Mouse (Mus musculus) heart, embryonic 15.5 days (tissue): ENCODE results near the gene Enox1. TPM values are rescaled to one million over a fixed set of nuclear protein-coding genes. Genes with fewer than 3 reads are reported as not detected.
A peak's percentile ranks its signal among the peaks of the same experiment; 100 is the strongest.

Experiments
- ATAC-seq: fragments of 200-750 bp; cut with Nextera tagmentation; replicated peaks from 2 replicates; pipeline ENCODE4 v1.8.0; 2017; ENCODE audit warnings: low read depth, moderate TSS enrichment; ENCODE audit not compliant: insufficient number of reproducible peaks, insufficient read depth, low FRiP score
- H3K27ac ChIP-seq: fragments of 300-500 bp; sonication (generic); 2 replicates; pipeline ENCODE4 v1.5.1; 2015; ENCODE audit warnings: mild to moderate bottlenecking, inconsistent platforms
- H3K27me3 ChIP-seq: fragments of 300-500 bp; sonication (generic); 2 replicates; pipeline ENCODE4 v1.6.1; 2015; ENCODE audit warnings: inconsistent platforms
- H3K36me3 ChIP-seq: fragments of 300-500 bp; sonication (generic); 2 replicates; pipeline ENCODE4 v1.6.1; 2015; ENCODE audit warnings: mild to moderate bottlenecking, inconsistent platforms
- H3K4me1 ChIP-seq: fragments of 300-500 bp; sonication (generic); replicated peaks from 2 replicates; pipeline ENCODE4 v1.6.1; 2015; ENCODE audit warnings: inconsistent platforms
- H3K4me2 ChIP-seq: fragments of 300-500 bp; sonication (generic); 2 replicates; pipeline ENCODE4 v1.6.1; 2015; ENCODE audit warnings: inconsistent platforms, mild to moderate bottlenecking, moderate library complexity
- H3K4me3 ChIP-seq: fragments of 300-500 bp; sonication (generic); 2 replicates; pipeline ENCODE4 v1.5.1; 2015; ENCODE audit warnings: mild to moderate bottlenecking, inconsistent platforms
- H3K9ac ChIP-seq: fragments of 300-500 bp; sonication (generic); 2 replicates; pipeline ENCODE4 v1.6.1; 2015; ENCODE audit warnings: mild to moderate bottlenecking, inconsistent platforms
- H3K9me3 ChIP-seq: fragments of 300-500 bp; sonication (generic); replicated peaks from 2 replicates; pipeline ENCODE4 v1.6.1; 2016; ENCODE audit warnings: inconsistent platforms
- WGBS: fragments of 180-500 bp; shearing (Covaris S2); methylation state at CpG from one replicate; pipeline ENCODE4 v1.1.7; 2015; ENCODE audit warnings: mixed read lengths; 5-methylcytosine and 5-hydroxymethylcytosine counted together
- polyA plus RNA-seq: library from polyadenylated mRNA; unstranded; fragments of >200 nt; fragmentation: Nextera tagmentation; extraction: Ambion mirVana; gene quantifications from 2 replicates; pipeline ENCODE4 v1.2.1, GENCODE M21; 2015

The Enox1 gene
- polyA plus RNA-seq, 1 experiment from 2014 or later = 1.7 TPM

DNA sequence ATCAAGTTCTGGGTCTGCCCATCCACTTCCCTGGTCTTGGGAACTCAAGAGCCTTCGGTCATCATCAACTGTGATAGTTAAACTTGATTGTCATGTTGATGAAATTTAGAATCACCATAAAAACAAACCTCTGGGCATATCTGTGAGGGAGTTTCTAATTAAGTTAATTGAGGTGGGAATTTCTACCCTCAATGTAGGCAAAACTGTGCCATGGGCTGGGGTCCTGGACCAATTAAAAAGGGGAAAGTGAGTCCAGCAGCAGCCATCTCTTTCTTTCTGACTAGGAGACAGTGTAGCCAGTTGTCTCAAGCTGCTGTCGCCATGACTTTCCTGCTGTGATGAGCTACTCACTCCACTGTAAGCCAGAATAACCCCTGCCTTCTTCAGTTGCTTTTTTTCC lies 335.2 kb downstream of the Enox1 start:
- Histone ChIP-seq H3K4me2 (no peak overlapping the region), H3K9me3 (no peaks in the 10 kb centered on the region), H3K9ac (no peak overlapping the region), H3K4me3 (no peak overlapping the region), H3K27me3 (no peaks in the 10 kb centered on the region), H3K4me1 (no peaks in the 10 kb centered on the region), H3K27ac (no peak overlapping the region), H3K36me3 (no peaks in the 10 kb centered on the region)
- ATAC-seq = no peak
- 79% methylated on average over 2 of the region's 2 CpGs for WGBS

DNA sequence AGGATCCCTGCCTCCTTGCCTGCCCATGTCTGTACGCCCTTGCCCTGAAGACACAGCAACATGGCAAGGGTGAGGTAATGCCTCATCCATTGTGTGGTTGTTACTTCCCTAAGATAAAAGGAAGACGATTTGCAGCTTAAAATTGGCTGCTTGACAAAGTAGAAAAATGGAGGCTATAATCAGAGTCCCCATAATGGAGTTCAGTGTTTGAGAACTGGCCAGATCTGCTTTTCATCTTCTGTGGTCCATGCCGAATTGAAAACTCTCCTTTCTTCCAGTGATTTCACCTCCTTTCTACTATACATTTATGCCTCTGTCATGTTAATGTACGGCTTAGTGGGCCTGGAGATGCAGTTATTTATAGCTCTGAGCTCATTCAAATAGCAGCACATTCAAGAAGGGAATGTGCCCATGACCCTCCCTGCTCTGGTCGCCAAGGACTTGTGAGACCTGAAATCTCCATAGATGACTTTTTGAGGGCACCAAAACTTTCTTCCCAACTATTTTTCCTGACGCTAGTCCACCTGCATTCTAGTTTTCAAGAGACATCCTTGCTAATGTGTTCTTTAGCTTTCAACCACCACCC lies 343.5 kb downstream of the Enox1 start:
- Histone ChIP-seq H3K4me1 (peaks cover 6% of the 10 kb centered on the region; the same call in 1 of the 2 replicates), H3K9ac (no peak overlapping the region), H3K4me3 (no peak overlapping the region), H3K27ac (peak overlapping the region; percentile 19; the same call in 1 of the 2 replicates), H3K36me3 (no peaks in the 10 kb centered on the region), H3K4me2 (peak overlapping the region; percentile 8; the same call in 1 of the 2 replicates), H3K27me3 (no peaks in the 10 kb centered on the region), H3K9me3 (no peaks in the 10 kb centered on the region)
- no peak; the same call in 1 of the 2 replicates for ATAC-seq
- 30% methylated on average over 6 of the region's 6 CpGs for WGBS

DNA sequence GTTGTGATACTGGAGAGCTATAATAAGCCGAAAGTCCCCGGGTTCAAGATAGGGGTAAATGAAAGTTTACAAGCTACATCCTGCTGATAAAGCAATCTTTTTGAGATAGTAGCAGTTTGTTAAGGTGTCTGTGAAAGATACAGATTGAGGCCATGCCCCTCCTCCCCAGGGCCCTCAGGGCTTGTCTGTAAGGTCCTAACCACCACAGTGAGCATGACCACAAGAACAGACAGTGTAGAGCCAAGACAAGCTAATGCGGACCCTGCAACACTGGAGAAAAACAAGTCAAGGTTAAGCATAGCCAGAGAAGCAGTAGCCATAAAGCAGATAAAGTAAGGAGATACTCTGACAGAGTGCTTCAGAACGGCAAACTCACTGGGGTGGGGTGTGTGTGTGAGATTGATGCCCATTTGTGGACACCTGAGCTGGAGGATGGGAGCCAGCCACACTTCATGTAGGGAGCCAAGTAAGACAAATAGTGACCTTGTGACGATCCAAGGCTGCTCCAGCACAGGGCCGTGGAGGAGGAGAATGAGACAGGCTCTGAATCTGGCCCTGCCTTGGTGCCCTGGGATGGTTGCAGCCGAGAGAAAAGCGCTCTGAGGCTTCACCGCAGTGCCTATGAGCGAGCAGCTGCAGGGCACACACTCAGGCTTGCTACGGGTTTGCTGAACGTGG lies 348.0 kb downstream of the Enox1 start:
- no peaks in the 10 kb centered on the region for H3K9me3 ChIP-seq
- H3K27me3 ChIP-seq = no peaks in the 10 kb centered on the region
- H3K4me2 ChIP-seq = no peak overlapping the region
- ATAC-seq = no peak
- no peak overlapping the region for H3K9ac ChIP-seq
- no peak overlapping the region for H3K4me3 ChIP-seq
- H3K27ac ChIP-seq = no peak overlapping the region
- WGBS = 53% methylated on average over 12 of the region's 12 CpGs
- no peaks in the 10 kb centered on the region for H3K36me3 ChIP-seq
- peaks cover 10% of the 10 kb centered on the region; the same call in 1 of the 2 replicates for H3K4me1 ChIP-seq

DNA sequence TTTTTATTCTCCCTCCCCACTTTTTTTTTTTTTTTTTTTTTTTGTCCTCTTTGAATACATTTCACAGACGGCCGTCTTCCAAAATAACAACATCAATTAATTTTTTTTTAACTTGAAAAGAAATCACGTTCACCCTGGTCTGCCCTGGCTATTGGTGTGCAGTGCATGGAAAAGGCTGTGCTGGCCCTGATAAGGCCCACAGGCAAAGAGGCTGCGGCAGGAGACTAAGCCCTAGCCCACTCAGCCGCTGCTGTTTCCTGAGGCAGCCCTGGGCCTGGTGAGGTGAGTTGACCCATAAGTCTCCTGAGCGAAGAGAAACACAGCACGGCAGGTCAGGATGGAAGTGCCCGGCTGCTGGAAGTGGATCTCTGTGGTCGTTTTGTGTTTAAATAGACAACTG lies 349.8 kb downstream of the Enox1 start:
- Histone ChIP-seq H3K27me3 (no peaks in the 10 kb centered on the region), H3K9ac (no peak overlapping the region), H3K27ac (no peak overlapping the region), H3K9me3 (no peaks in the 10 kb centered on the region), H3K36me3 (no peaks in the 10 kb centered on the region), H3K4me1 (peaks cover 7% of the 10 kb centered on the region; the same call in 1 of the 2 replicates), H3K4me3 (no peak overlapping the region), H3K4me2 (no peak overlapping the region)
- no peak for ATAC-seq
- WGBS = 59% methylated on average over 9 of the region's 9 CpGs

DNA sequence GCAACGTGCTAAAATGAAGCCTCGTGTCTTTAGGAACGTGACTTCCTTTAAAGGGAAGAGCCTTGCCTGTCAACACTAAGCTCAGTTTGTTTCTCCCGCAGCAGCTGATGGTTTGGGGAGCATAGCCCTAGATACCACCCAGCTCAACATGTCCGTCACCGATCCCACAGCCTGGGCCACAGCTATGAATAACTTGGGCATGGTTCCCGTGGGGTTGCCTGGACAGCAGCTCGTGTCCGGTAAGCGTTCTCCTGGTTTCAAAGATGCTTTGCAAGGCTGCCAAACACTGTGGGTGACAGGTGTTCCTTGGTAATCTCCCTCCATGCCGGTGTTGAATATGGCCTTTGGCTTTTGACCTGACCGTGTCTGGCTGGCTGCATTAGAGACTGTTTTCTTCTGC lies 351.5 kb downstream of the Enox1 start:
- no peaks in the 10 kb centered on the region for H3K27me3 ChIP-seq
- 48% methylated on average over 12 of the region's 12 CpGs for WGBS
- no peak overlapping the region for H3K4me2 ChIP-seq
- H3K4me1 ChIP-seq = peaks cover 7% of the 10 kb centered on the region; the same call in 1 of the 2 replicates
- ATAC-seq = no peak
- H3K9ac ChIP-seq = no peak overlapping the region
- no peak overlapping the region for H3K27ac ChIP-seq
- H3K36me3 ChIP-seq = no peaks in the 10 kb centered on the region
- no peak overlapping the region for H3K4me3 ChIP-seq
- no peaks in the 10 kb centered on the region for H3K9me3 ChIP-seq

DNA sequence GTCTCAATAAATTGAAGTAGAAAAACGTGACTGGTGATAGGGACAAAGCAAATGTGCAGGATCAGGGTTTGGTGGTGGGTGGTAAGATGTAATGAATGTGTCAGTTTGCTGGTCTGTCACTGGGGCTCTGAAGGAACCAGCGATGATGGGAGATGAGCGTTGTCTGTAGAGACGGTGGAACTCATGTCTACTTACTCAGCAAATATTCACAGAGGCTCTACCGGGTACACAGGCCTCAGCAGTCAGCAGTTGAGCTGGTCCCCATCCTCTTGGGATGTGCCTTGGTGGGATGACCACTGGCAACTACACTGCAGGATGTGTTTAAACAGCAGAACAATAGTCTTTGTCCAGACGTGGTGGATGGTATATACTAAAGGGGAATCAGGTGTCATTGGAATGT lies 352.5 kb downstream of the Enox1 start:
- no peak overlapping the region for H3K4me2 ChIP-seq
- no peak overlapping the region for H3K9ac ChIP-seq
- H3K4me3 ChIP-seq = no peak overlapping the region
- no peaks in the 10 kb centered on the region for H3K9me3 ChIP-seq
- H3K27me3 ChIP-seq = no peaks in the 10 kb centered on the region
- WGBS = 84% methylated on average over 6 of the region's 6 CpGs
- no peak for ATAC-seq
- H3K36me3 ChIP-seq = no peaks in the 10 kb centered on the region
- no peak overlapping the region for H3K27ac ChIP-seq
- H3K4me1 ChIP-seq = peaks cover 7% of the 10 kb centered on the region; the same call in 1 of the 2 replicates

DNA sequence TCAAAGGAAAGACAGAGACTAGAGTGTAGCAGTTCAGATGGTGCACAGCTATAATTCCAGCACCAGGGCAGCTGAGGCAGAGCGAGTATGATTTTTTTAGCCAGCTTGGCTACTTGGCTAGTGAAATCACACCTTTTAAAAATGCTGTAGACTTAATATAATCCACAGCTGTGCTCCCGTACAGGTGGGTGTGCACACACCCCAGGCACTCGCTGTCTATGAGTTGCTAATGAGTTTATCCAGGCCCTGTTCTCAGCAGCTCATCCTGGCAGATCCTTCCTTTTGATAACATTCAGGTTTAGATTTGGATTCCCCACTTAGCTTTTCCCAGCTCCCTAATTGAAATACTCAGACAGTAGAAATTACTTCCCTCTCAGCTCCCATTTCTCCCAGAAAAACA lies 353.4 kb downstream of the Enox1 start:
- no peak overlapping the region for H3K27ac ChIP-seq
- H3K4me2 ChIP-seq = no peak overlapping the region
- no peak overlapping the region for H3K9ac ChIP-seq
- no peak for ATAC-seq
- H3K4me3 ChIP-seq = no peak overlapping the region
- H3K9me3 ChIP-seq = no peaks in the 10 kb centered on the region
- 0 out of 2 replicates have a peak, but pooled peaks cover 3% of the 10 kb centered on the region for H3K4me1 ChIP-seq
- no peaks in the 10 kb centered on the region for H3K27me3 ChIP-seq
- 58% methylated on average over 3 of the region's 3 CpGs for WGBS
- no peaks in the 10 kb centered on the region for H3K36me3 ChIP-seq

DNA sequence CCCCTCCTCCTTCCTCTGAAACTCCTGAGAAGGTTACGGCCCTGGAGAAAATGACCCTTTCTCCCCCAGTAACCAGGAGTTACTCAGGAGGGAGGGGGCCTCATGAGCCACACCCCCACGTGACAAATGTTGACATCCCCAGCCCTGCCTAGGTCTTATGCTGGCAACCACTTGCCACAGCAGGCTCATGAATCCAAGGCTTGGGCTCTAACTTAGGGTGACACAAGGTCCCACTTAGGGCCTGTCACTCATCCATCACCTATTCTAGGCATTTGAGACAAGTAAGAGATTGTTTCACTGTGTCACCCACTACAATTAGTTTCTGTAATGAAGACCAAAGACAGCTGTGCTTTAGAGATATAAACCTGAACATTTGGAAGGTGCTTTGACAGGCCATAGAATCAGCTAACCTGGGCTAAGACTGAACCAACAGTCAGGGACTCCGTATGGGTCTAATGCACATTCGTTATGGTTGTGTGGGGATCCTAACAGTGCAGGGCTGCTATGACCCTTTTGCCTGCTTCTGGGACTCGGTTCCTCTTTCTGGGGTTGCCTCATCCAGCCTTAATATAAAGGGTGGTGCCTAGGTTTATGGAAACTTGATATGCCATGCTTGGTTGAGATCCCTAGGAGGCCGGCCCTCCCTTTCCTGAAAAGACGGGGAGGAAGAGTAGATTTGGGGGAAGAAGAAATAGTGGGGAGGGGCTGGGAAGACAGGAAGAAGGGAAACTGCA lies 354.7 kb downstream of the Enox1 start:
- WGBS = 76% methylated on average over 7 of the region's 7 CpGs
- no peak overlapping the region for H3K4me3 ChIP-seq
- no peak for ATAC-seq
- H3K4me1 ChIP-seq = 0 out of 2 replicates have a peak, but pooled peaks cover 3% of the 10 kb centered on the region
- no peak overlapping the region for H3K27ac ChIP-seq
- no peaks in the 10 kb centered on the region for H3K27me3 ChIP-seq
- no peak overlapping the region for H3K4me2 ChIP-seq
- no peak overlapping the region for H3K9ac ChIP-seq
- no peaks in the 10 kb centered on the region for H3K36me3 ChIP-seq
- no peaks in the 10 kb centered on the region for H3K9me3 ChIP-seq

DNA sequence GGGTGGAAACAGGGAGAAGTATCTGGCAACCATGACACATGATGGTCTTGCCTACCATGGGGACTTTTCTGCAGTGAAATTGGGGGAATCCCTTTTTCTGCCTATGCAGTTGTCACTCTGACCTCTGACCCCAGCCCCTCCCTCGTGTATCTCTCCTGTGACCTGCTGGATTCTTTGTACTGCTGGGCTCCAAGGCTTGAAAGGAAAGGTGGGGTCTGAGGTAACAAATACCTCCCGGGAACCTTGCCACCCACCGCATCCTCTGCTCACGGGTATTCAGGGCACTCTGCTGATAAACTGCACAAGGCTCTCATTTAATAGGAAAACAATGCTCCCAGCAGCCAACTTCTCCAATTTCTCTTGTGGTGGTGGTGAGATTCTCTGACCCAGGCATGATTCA lies 361.5 kb downstream of the Enox1 start:
- H3K9ac ChIP-seq = no peak overlapping the region
- H3K27me3 ChIP-seq = no peaks in the 10 kb centered on the region
- H3K9me3 ChIP-seq = no peaks in the 10 kb centered on the region
- H3K4me1 ChIP-seq = 0 out of 2 replicates have a peak, but pooled peaks cover 2% of the 10 kb centered on the region
- no peak for ATAC-seq
- 69% methylated on average over 4 of the region's 4 CpGs for WGBS
- no peaks in the 10 kb centered on the region for H3K36me3 ChIP-seq
- H3K4me3 ChIP-seq = no peak overlapping the region
- H3K27ac ChIP-seq = no peak overlapping the region
- no peak overlapping the region for H3K4me2 ChIP-seq

DNA sequence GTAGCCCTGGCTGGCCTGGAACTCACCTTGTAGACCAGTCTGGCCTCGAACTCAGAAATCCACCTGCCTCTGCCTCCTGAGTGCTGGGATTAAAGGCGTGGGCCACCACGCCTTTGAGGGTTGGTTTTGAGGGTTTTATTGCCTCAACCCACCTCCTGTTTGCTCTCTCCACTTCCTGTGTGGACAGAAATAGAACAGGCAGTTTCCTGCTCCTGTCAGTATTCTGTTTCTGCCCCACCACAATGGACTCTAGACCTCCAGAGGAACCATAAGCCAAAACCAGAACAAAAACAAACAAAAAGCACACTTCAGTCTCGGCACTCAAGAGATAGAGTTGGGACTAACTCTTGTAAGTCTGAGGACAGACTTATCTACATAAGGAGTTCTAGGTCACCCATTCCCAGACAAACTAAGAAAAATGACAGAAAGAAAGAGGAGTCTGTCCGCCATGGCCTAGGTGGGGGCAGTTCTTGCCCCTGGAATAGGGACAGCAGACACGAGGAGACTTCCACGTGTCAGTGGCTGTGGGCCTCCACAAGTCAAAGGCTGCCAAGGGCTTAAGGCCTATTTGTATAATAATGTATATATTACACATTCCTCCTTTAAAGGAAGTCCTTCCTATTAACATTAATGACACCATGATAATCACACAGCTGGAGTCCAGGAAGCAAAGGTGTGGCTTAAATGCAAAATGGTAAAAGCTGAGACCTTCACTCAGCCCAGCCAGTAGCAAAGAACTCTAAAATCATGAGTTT lies 362.6 kb downstream of the Enox1 start:
- Histone ChIP-seq H3K4me3 (no peak overlapping the region), H3K4me1 (0 out of 2 replicates have a peak, but pooled peaks cover 2% of the 10 kb centered on the region), H3K9me3 (no peaks in the 10 kb centered on the region), H3K27ac (no peak overlapping the region), H3K27me3 (no peaks in the 10 kb centered on the region), H3K4me2 (no peak overlapping the region), H3K36me3 (no peaks in the 10 kb centered on the region), H3K9ac (no peak overlapping the region)
- 59% methylated on average over 7 of the region's 7 CpGs for WGBS
- ATAC-seq = no peak

DNA sequence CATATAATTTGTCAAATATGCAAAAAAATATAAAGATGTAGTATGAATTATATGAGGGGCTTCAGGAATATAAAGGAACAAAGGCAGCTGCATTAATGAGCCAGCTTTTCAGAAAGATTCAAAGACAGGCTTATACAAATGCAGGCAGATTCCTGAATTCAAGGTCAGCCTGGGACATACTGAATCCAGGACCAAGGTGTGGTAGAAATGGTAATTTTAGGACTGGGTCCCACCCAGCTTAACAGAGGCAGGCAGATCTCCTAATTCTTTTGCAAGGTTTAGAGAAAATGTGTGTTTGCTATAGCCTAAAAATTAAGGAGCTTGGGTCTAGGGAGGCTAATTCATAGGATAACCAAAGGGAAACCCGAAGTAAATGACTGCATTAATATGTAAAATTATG lies 363.1 kb downstream of the Enox1 start:
- Histone ChIP-seq H3K9me3 (no peaks in the 10 kb centered on the region), H3K9ac (no peak overlapping the region), H3K4me2 (no peak overlapping the region), H3K27me3 (no peaks in the 10 kb centered on the region), H3K27ac (no peak overlapping the region), H3K4me3 (no peak overlapping the region), H3K36me3 (no peaks in the 10 kb centered on the region), H3K4me1 (0 out of 2 replicates have a peak, but pooled peaks cover 2% of the 10 kb centered on the region)
- no peak for ATAC-seq
- 85% methylated on average over 1 of the region's 1 CpGs for WGBS
